Comparison of ENCODE assay signal across 16 mouse cellular contexts in genomic region chr7:30765173-30765572, GRCm38 (mm10). TPM values are rescaled to one million over a fixed set of nuclear protein-coding genes. Genes with fewer than 3 reads are reported as not detected.
DNase-seq lines count a peak whose midpoint lies in the region; ATAC-seq lines count a peak whose summit lies in the region.
"Had no signal": no experiment of that assay in that cellular context is flagged by ENCODE, and none has a peak within 500 bp of the region (broad histone marks: within the 10 kb centered on the region; RNA-seq: fewer than 3 reads in every experiment).

No protein-coding gene starts in this region.

- H3K9ac ChIP-seq in kidney, embryonic 15.5 days, result no peak overlapping the region
- H3K9ac ChIP-seq in hindbrain, embryonic 16.5 days (ENCODE audit: low read depth, low read length), result no peak overlapping the region
- no peak overlapping the region for H3K9ac ChIP-seq in neural tube, embryonic 13.5 days
- H3K9ac ChIP-seq: limb, embryonic 13.5 days; lung, embryonic 14.5 days had no signal

- H3K36me3 ChIP-seq in kidney, embryonic 15.5 days, result no peaks in the 10 kb centered on the region
- H3K36me3 ChIP-seq in hindbrain, embryonic 16.5 days (ENCODE audit: control insufficient read depth, insufficient read depth, low read length), result no peaks in the 10 kb centered on the region
- no peaks in the 10 kb centered on the region for H3K36me3 ChIP-seq in neural tube, embryonic 13.5 days
- H3K36me3 ChIP-seq: limb, embryonic 13.5 days had no signal

- DNase-seq in embryo, embryonic 10 days (ENCODE audit: low spot score), result peak; percentile 38
- no peak for DNase-seq in embryo, embryonic 9.5 days (ENCODE audit: extremely low spot score)
- DNase-seq in kidney, postnatal 36 days, result no peak
- DNase-seq in layer of hippocampus, postnatal 25 days (ENCODE audit: extremely low spot score in 1 of 2, low spot score in 1 of 2), result no peak
- DNase-seq in left cerebral cortex, postnatal 10 days (ENCODE audit: extremely low spot score in 1 of 2, low spot score in 2 of 2), result no peak
- DNase-seq: adrenal gland, postnatal 14 days; kidney, adult 8-10 months; lung, embryonic 14.5 days; thymus, adult 2 months had no signal

- H3K4me3 ChIP-seq in kidney, embryonic 15.5 days (replicated peaks), result no peak overlapping the region
- H3K4me3 ChIP-seq in hindbrain, embryonic 16.5 days (ENCODE audit: low read length), result no peak overlapping the region
- H3K4me3 ChIP-seq in neural tube, embryonic 13.5 days, result no peak overlapping the region
- H3K4me3 ChIP-seq: limb, embryonic 13.5 days had no signal

- H3K27me3 ChIP-seq in kidney, embryonic 15.5 days, result peaks cover 12% of the 10 kb centered on the region; the same call in 1 of the 2 replicates
- H3K27me3 ChIP-seq in hindbrain, embryonic 16.5 days (replicated peaks; ENCODE audit: control insufficient read depth, insufficient read depth, low read length), result no peaks in the 10 kb centered on the region; the same call in 1 of the 2 replicates
- peaks cover 2% of the 10 kb centered on the region; the same call in 1 of the 2 replicates for H3K27me3 ChIP-seq in neural tube, embryonic 13.5 days

- no peaks in the 10 kb centered on the region for H3K9me3 ChIP-seq in kidney, embryonic 15.5 days (replicated peaks)
- H3K9me3 ChIP-seq in hindbrain, embryonic 16.5 days (ENCODE audit: control insufficient read depth, low read length), result no peaks in the 10 kb centered on the region
- no peaks in the 10 kb centered on the region for H3K9me3 ChIP-seq in neural tube, embryonic 13.5 days
- H3K9me3 ChIP-seq: limb, embryonic 13.5 days had no signal

- peak overlapping the region; percentile 14; the same call in 1 of the 2 replicates for H3K4me2 ChIP-seq in kidney, embryonic 15.5 days
- H3K4me2 ChIP-seq in hindbrain, embryonic 16.5 days (ENCODE audit: low read length), result peak overlapping the region; percentile 0; the same call in 1 of the 2 replicates
- H3K4me2 ChIP-seq in neural tube, embryonic 13.5 days, result peak overlapping the region; percentile 30
- H3K4me2 ChIP-seq: limb, embryonic 13.5 days; lung, embryonic 14.5 days had no signal

- no peak overlapping the region for H3K27ac ChIP-seq in kidney, embryonic 15.5 days
- H3K27ac ChIP-seq in hindbrain, embryonic 16.5 days (ENCODE audit: low read depth, low read length), result no peak overlapping the region
- H3K27ac ChIP-seq in neural tube, embryonic 13.5 days (replicated peaks), result no peak overlapping the region
- H3K27ac ChIP-seq: limb, embryonic 13.5 days had no signal

- H3K4me1 ChIP-seq in kidney, embryonic 15.5 days, result no peaks in the 10 kb centered on the region
- no peaks in the 10 kb centered on the region for H3K4me1 ChIP-seq in hindbrain, embryonic 16.5 days (ENCODE audit: control insufficient read depth, insufficient read depth, low read depth, low read length)
- no peaks in the 10 kb centered on the region for H3K4me1 ChIP-seq in neural tube, embryonic 13.5 days (replicated peaks)
- H3K4me1 ChIP-seq: limb, embryonic 13.5 days had no signal

- WGBS in kidney, embryonic 15.5 days, result 43% methylated on average over 11 of the region's 11 CpGs
- WGBS in hindbrain, embryonic 16.5 days, result 48% methylated on average over 11 of the region's 11 CpGs
- 36% methylated on average over 11 of the region's 11 CpGs for WGBS in neural tube, embryonic 13.5 days

- ATAC-seq in kidney, embryonic 15.5 days (replicated peaks; ENCODE audit: low FRiP score), result no peak
- no peak for ATAC-seq in hindbrain, embryonic 16.5 days
- ATAC-seq in neural tube, embryonic 13.5 days (ENCODE audit: low read depth), result no peak; the same call in 1 of the 2 replicates

- intact Hi-C loops in left cerebral cortex, postnatal 10 days (cut with DNase I), result no loop called here

RNA-seq across cellular contexts. Expression of gene Dmkn, which starts 1.6 kb away (rescaled TPM):
- 1.3 and 7.7 TPM in 2 replicates for polyA plus RNA-seq in kidney, embryonic 15.5 days (2015; fragmentation: Nextera tagmentation; extraction: Ambion mirVana)
- 1.8 and 2.2 TPM in 2 replicates for polyA plus RNA-seq in hindbrain, embryonic 16.5 days (2015; fragmentation: Nextera tagmentation; extraction: Ambion mirVana)
- polyA plus RNA-seq in neural tube, embryonic 13.5 days (2015; fragmentation: Nextera tagmentation; extraction: Ambion mirVana), result 1.0 TPM in 1 of 2 replicates, not detected in the other
- total RNA-seq in layer of hippocampus, postnatal 25 days (2021), result 1 to 10 TPM in 1 of 2 experiments, under 1 TPM in 1; 0.66 to 1.3 TPM
- 1 to 10 TPM; 1.4 to 1.5 TPM for total RNA-seq in left cerebral cortex, postnatal 10 days (2021)
- polyA plus RNA-seq: embryonic facial prominence, embryonic 11.5 days had no signal

RNA-seq across cellular contexts. Expression of gene Sbsn, which starts 13.9 kb away (rescaled TPM):
- polyA plus RNA-seq in kidney, embryonic 15.5 days (2015; fragmentation: Nextera tagmentation; extraction: Ambion mirVana), result 2.2 and 2.6 TPM in 2 replicates
- polyA plus RNA-seq in hindbrain, embryonic 16.5 days (2015; fragmentation: Nextera tagmentation; extraction: Ambion mirVana), result 0.98 and 1.0 TPM in 2 replicates
- 1.2 and 2.8 TPM in 2 replicates for polyA plus RNA-seq in neural tube, embryonic 13.5 days (2015; fragmentation: Nextera tagmentation; extraction: Ambion mirVana)
- total RNA-seq in layer of hippocampus, postnatal 25 days (2021), result 1 to 10 TPM; 7.5 to 7.7 TPM
- total RNA-seq in left cerebral cortex, postnatal 10 days (2021), result 1 to 10 TPM; 9.5 to 9.8 TPM

RNA-seq across cellular contexts. Expression of gene Gapdhs, which starts 21.7 kb away (rescaled TPM):
- polyA plus RNA-seq in kidney, embryonic 15.5 days (2015; fragmentation: Nextera tagmentation; extraction: Ambion mirVana), result 0.35 and 0.68 TPM in 2 replicates
- polyA plus RNA-seq in hindbrain, embryonic 16.5 days (2015; fragmentation: Nextera tagmentation; extraction: Ambion mirVana), result 0.82 and 1.1 TPM in 2 replicates
- 1.6 and 2.9 TPM in 2 replicates for polyA plus RNA-seq in neural tube, embryonic 13.5 days (2015; fragmentation: Nextera tagmentation; extraction: Ambion mirVana)
- not detected for total RNA-seq in layer of hippocampus, postnatal 25 days (2021)
- not detected for total RNA-seq in left cerebral cortex, postnatal 10 days (2021)
- total RNA-seq: adrenal gland, postnatal 14 days; layer of hippocampus, postnatal 10 days had no signal
- polyA plus RNA-seq: spleen, adult 2 months had no signal

RNA-seq across cellular contexts. Expression of gene Krtdap, which starts 22.5 kb away (rescaled TPM):
- polyA plus RNA-seq in kidney, embryonic 15.5 days (2015; fragmentation: Nextera tagmentation; extraction: Ambion mirVana), result 5.8 and 26.9 TPM in 2 replicates
- polyA plus RNA-seq in hindbrain, embryonic 16.5 days (2015; fragmentation: Nextera tagmentation; extraction: Ambion mirVana), result 0.38 TPM in 1 of 2 replicates, not detected in the other
- polyA plus RNA-seq in neural tube, embryonic 13.5 days (2015; fragmentation: Nextera tagmentation; extraction: Ambion mirVana), result 0.85 TPM in 1 of 2 replicates, not detected in the other
- total RNA-seq in layer of hippocampus, postnatal 25 days (2021), result not detected
- not detected for total RNA-seq in left cerebral cortex, postnatal 10 days (2021)
- total RNA-seq: layer of hippocampus, postnatal 10 days had no signal
- polyA plus RNA-seq: embryonic facial prominence, embryonic 11.5 days; lung, embryonic 14.5 days; spleen, adult 2 months had no signal

RNA-seq across cellular contexts. Expression of gene Tmem147, which starts 35.8 kb away (rescaled TPM):
- 180 and 192 TPM in 2 replicates for polyA plus RNA-seq in kidney, embryonic 15.5 days (2015; fragmentation: Nextera tagmentation; extraction: Ambion mirVana)
- 278 and 301 TPM in 2 replicates for polyA plus RNA-seq in hindbrain, embryonic 16.5 days (2015; fragmentation: Nextera tagmentation; extraction: Ambion mirVana)
- polyA plus RNA-seq in neural tube, embryonic 13.5 days (2015; fragmentation: Nextera tagmentation; extraction: Ambion mirVana), result 253 and 272 TPM in 2 replicates
- total RNA-seq in layer of hippocampus, postnatal 25 days (2021), result 100 to 1,000 TPM; 116 to 132 TPM
- total RNA-seq in left cerebral cortex, postnatal 10 days (2021), result 100 to 1,000 TPM; 136 to 144 TPM
